Comparison of ENCODE assay signal across 20 mouse cellular contexts in genomic region chr10:26759469-26759868, GRCm38 (mm10). TPM values are rescaled to one million over a fixed set of nuclear protein-coding genes. Genes with fewer than 3 reads are reported as not detected.
A peak's percentile ranks its signal among the peaks of the same experiment; 100 is the strongest.
DNase-seq lines count a peak whose midpoint lies in the region; ATAC-seq and TF ChIP-seq lines count a peak whose summit lies in the region.
"Had no signal": no experiment of that assay in that cellular context is flagged by ENCODE, and none has a peak within 500 bp of the region (broad histone marks: within the 10 kb centered on the region; RNA-seq: fewer than 3 reads in every experiment).

No protein-coding gene starts in this region.

- no peak for DNase-seq in forebrain, embryonic 11.5 days (ENCODE audit: low spot score)
- DNase-seq in kidney, postnatal 0 days (ENCODE audit: low spot score): no peak
- no peak for DNase-seq in kidney, postnatal 25 days
- DNase-seq in stomach, postnatal 0 days (ENCODE audit: low spot score): no peak
- no peak for DNase-seq in left cerebral cortex, postnatal 14 days (ENCODE audit: low spot score in 2 of 2)
- DNase-seq in layer of hippocampus, postnatal 14 days (ENCODE audit: low spot score in 2 of 2): no peak
- DNase-seq: adrenal gland, postnatal 36 days; cerebellum, adult 9-11 months; embryo, embryonic 11 days; heart, postnatal 10 days; lung, postnatal 14 days; right cerebral cortex, postnatal 14 days; thymus, postnatal 36 days had no signal

- 48% methylated on average over 6 of the region's 6 CpGs for WGBS in forebrain, embryonic 12.5 days
- 47% methylated on average over 6 of the region's 6 CpGs for WGBS in forebrain, embryonic 11.5 days
- 43% methylated on average over 6 of the region's 6 CpGs for WGBS in kidney, postnatal 0 days
- WGBS in stomach, embryonic 14.5 days: 50% methylated on average over 6 of the region's 6 CpGs
- 52% methylated on average over 6 of the region's 6 CpGs for WGBS in stomach, postnatal 0 days

- intact Hi-C loops in left cerebral cortex, postnatal 14 days (cut with DNase I): loop anchor here (10.0 kb wide), 1 partner anchor 385 kb away; the partner anchor contains the start of gene L3mbtl3

- H3K27me3 ChIP-seq in forebrain, embryonic 12.5 days: no peaks in the 10 kb centered on the region
- no peaks in the 10 kb centered on the region for H3K27me3 ChIP-seq in forebrain, embryonic 11.5 days (ENCODE audit: control insufficient read depth, insufficient read depth, low read length)
- H3K27me3 ChIP-seq in kidney, postnatal 0 days (ENCODE audit: insufficient read depth, low read length): no peaks in the 10 kb centered on the region
- no peaks in the 10 kb centered on the region for H3K27me3 ChIP-seq in stomach, embryonic 14.5 days (ENCODE audit: control insufficient read depth, insufficient read depth, low read length)
- no peaks in the 10 kb centered on the region for H3K27me3 ChIP-seq in stomach, postnatal 0 days (ENCODE audit: control insufficient read depth, insufficient read depth, low read length)
- H3K27me3 ChIP-seq: forebrain, embryonic 13.5 days; hindbrain, embryonic 12.5 days had no signal

- no peak overlapping the region for H3K9ac ChIP-seq in forebrain, embryonic 12.5 days
- no peak overlapping the region for H3K9ac ChIP-seq in forebrain, embryonic 11.5 days (ENCODE audit: low read length)
- H3K9ac ChIP-seq in kidney, postnatal 0 days (ENCODE audit: low read depth, low read length): no peak overlapping the region
- H3K9ac ChIP-seq in stomach, embryonic 14.5 days (replicated peaks; ENCODE audit: low read depth, low read length): no peak overlapping the region
- no peak overlapping the region for H3K9ac ChIP-seq in stomach, postnatal 0 days (ENCODE audit: low read length)
- H3K9ac ChIP-seq: forebrain, embryonic 13.5 days; hindbrain, embryonic 12.5 days; liver, embryonic 14.5 days had no signal

- no peaks in the 10 kb centered on the region for H3K36me3 ChIP-seq in forebrain, embryonic 12.5 days (replicated peaks)
- no peaks in the 10 kb centered on the region for H3K36me3 ChIP-seq in forebrain, embryonic 11.5 days (ENCODE audit: control insufficient read depth, insufficient read depth, low read length)
- H3K36me3 ChIP-seq in kidney, postnatal 0 days (ENCODE audit: insufficient read depth, low read length): no peaks in the 10 kb centered on the region
- H3K36me3 ChIP-seq in stomach, embryonic 14.5 days (ENCODE audit: control insufficient read depth, insufficient read depth, low read length): no peaks in the 10 kb centered on the region
- no peaks in the 10 kb centered on the region for H3K36me3 ChIP-seq in stomach, postnatal 0 days (ENCODE audit: control insufficient read depth, insufficient read depth, low read length)
- H3K36me3 ChIP-seq: G1E; hindbrain, embryonic 12.5 days had no signal

- H3K27ac ChIP-seq in forebrain, embryonic 12.5 days: no peak overlapping the region
- H3K27ac ChIP-seq in forebrain, embryonic 11.5 days (ENCODE audit: low read depth, low read length): no peak overlapping the region
- peak overlapping the region; percentile 58 for H3K27ac ChIP-seq in kidney, postnatal 0 days
- H3K27ac ChIP-seq in stomach, embryonic 14.5 days (ENCODE audit: low read length): peak overlapping the region; percentile 39; the same call in 1 of the 2 replicates
- no peak overlapping the region for H3K27ac ChIP-seq in stomach, postnatal 0 days (replicated peaks)
- H3K27ac ChIP-seq: forebrain, embryonic 13.5 days; hindbrain, embryonic 12.5 days; liver, embryonic 14.5 days had no signal

- 0 out of 2 replicates have a peak, but pooled peaks have one; percentile 27 for ATAC-seq in forebrain, embryonic 12.5 days (ENCODE audit: low FRiP score)
- no peak for ATAC-seq in forebrain, embryonic 11.5 days (replicated peaks; ENCODE audit: low FRiP score)
- no peak for ATAC-seq in kidney, postnatal 0 days (replicated peaks; ENCODE audit: low FRiP score, low read depth)
- ATAC-seq in stomach, embryonic 14.5 days (ENCODE audit: insufficient number of reproducible peaks, insufficient read depth, low FRiP score, low read depth): no peak
- ATAC-seq in stomach, postnatal 0 days (ENCODE audit: low FRiP score, low TSS enrichment): no peak
- ATAC-seq: forebrain, embryonic 13.5 days; inflammation-experienced regulatory T-cells, adult 6 months had no signal

- TF ChIP-seq CTCF in kidney, postnatal 0 days (IDR thresholded peaks at IDR 0.05; ENCODE audit: low read depth): no peak
- no peak for TF ChIP-seq CTCF in stomach, postnatal 0 days (IDR thresholded peaks at IDR 0.05; ENCODE audit: low read depth)

- no peak for TF ChIP-seq EP300 in stomach, postnatal 0 days (optimal IDR thresholded peaks at IDR 0.05)

- H3K4me3 ChIP-seq in forebrain, embryonic 12.5 days (replicated peaks): no peak overlapping the region
- H3K4me3 ChIP-seq in forebrain, embryonic 11.5 days (ENCODE audit: low read depth, low read length): no peak overlapping the region
- H3K4me3 ChIP-seq in kidney, postnatal 0 days (replicated peaks; ENCODE audit: low read depth, low read length): no peak overlapping the region
- H3K4me3 ChIP-seq in stomach, embryonic 14.5 days (ENCODE audit: low read depth, low read length): no peak overlapping the region
- no peak overlapping the region for H3K4me3 ChIP-seq in stomach, postnatal 0 days (ENCODE audit: low read depth, low read length)
- H3K4me3 ChIP-seq: forebrain, embryonic 13.5 days; hindbrain, embryonic 12.5 days had no signal

- H3K4me1 ChIP-seq in forebrain, embryonic 12.5 days: peaks cover 4% of the 10 kb centered on the region
- H3K4me1 ChIP-seq in forebrain, embryonic 11.5 days (replicated peaks; ENCODE audit: control insufficient read depth, insufficient read depth, low read length): no peaks in the 10 kb centered on the region
- H3K4me1 ChIP-seq in kidney, postnatal 0 days (replicated peaks; ENCODE audit: insufficient read depth, low read length): no peaks in the 10 kb centered on the region
- H3K4me1 ChIP-seq in stomach, embryonic 14.5 days (ENCODE audit: control insufficient read depth, insufficient read depth, low read length): peaks cover 7% of the 10 kb centered on the region; the same call in 1 of the 2 replicates
- no peaks in the 10 kb centered on the region for H3K4me1 ChIP-seq in stomach, postnatal 0 days (replicated peaks; ENCODE audit: control insufficient read depth, insufficient read depth)
- H3K4me1 ChIP-seq: forebrain, embryonic 13.5 days had no signal

- no peaks in the 10 kb centered on the region for H3K9me3 ChIP-seq in forebrain, embryonic 12.5 days
- no peaks in the 10 kb centered on the region for H3K9me3 ChIP-seq in forebrain, embryonic 11.5 days (ENCODE audit: control insufficient read depth, low read length)
- no peaks in the 10 kb centered on the region for H3K9me3 ChIP-seq in kidney, postnatal 0 days (replicated peaks; ENCODE audit: low read length)
- no peaks in the 10 kb centered on the region for H3K9me3 ChIP-seq in stomach, embryonic 14.5 days (ENCODE audit: control insufficient read depth, low read depth, low read length)
- no peaks in the 10 kb centered on the region for H3K9me3 ChIP-seq in stomach, postnatal 0 days (ENCODE audit: control insufficient read depth, low read length)
- H3K9me3 ChIP-seq: forebrain, embryonic 13.5 days; hindbrain, embryonic 12.5 days had no signal

- H3K4me2 ChIP-seq in forebrain, embryonic 12.5 days: no peak overlapping the region
- no peak overlapping the region for H3K4me2 ChIP-seq in forebrain, embryonic 11.5 days (ENCODE audit: low read depth, low read length, severe bottlenecking)
- H3K4me2 ChIP-seq in kidney, postnatal 0 days (ENCODE audit: low read length): no peak overlapping the region
- no peak overlapping the region for H3K4me2 ChIP-seq in stomach, embryonic 14.5 days (replicated peaks; ENCODE audit: low read depth, low read length)
- no peak overlapping the region for H3K4me2 ChIP-seq in stomach, postnatal 0 days (replicated peaks; ENCODE audit: low read depth)
- H3K4me2 ChIP-seq: forebrain, embryonic 13.5 days; hindbrain, embryonic 12.5 days had no signal

RNA-seq across cellular contexts. Expression of gene Arhgap18, which starts 6.2 kb away (rescaled TPM):
- polyA plus RNA-seq in forebrain, embryonic 12.5 days (2016; fragmentation: Nextera tagmentation; extraction: Ambion mirVana): 17.9 and 21.7 TPM in 2 replicates
- 18.2 and 20.9 TPM in 2 replicates for polyA plus RNA-seq in forebrain, embryonic 11.5 days (2014; fragmentation: Nextera tagmentation; extraction: Ambion mirVana)
- 42.1 and 45.4 TPM in 2 replicates for polyA plus RNA-seq in kidney, postnatal 0 days (2015; fragmentation: Nextera tagmentation; extraction: Ambion mirVana)
- 45.1 and 52.6 TPM in 2 replicates for polyA plus RNA-seq in stomach, embryonic 14.5 days (2014; fragmentation: Nextera tagmentation; extraction: Ambion mirVana)
- 15.1 and 16.1 TPM in 2 replicates for polyA plus RNA-seq in stomach, postnatal 0 days (2015; fragmentation: Nextera tagmentation; extraction: Ambion mirVana)
- total RNA-seq in left cerebral cortex, postnatal 14 days (2021): 10 to 100 TPM in 1 of 2 experiments, 1 to 10 TPM in 1; 8.9 to 11.0 TPM
- total RNA-seq in layer of hippocampus, postnatal 14 days (2021): 1 to 10 TPM; 6.6 to 8.5 TPM

Comparison
In these comparisons a context has a peak if more than half of its experiments do, and no peak if none do; other contexts are left out.
1. H3K27ac ChIP-seq: peak in kidney, postnatal 0 days (single experiment) and stomach, embryonic 14.5 days (single experiment); none in forebrain, embryonic 12.5 days (single experiment), forebrain, embryonic 11.5 days (single experiment) and stomach, postnatal 0 days (single experiment).